Mouse (Mus musculus) spleen, postnatal 4 days (tissue): ENCODE data around the gene Kctd13.
"Not testable (repeated sequence)": the region's sequence is repeated elsewhere in the genome, so short reads cannot be mapped to it uniquely, and the experiment has no call there.

Experiments used
- DNase-seq, 2 experiments: peaks; one replicate each; pipeline ENCODE4 v3.0.0; 2022; ENCODE audit warnings: low spot score in 2 of 2

Kctd13 gene

GRCm38 (mm10) chr7:126928384-126929037 is at the start of gene Kctd13:
TSS of gene Kctd13 (plus strand) at chr7:126928879.
- DNase-seq = peak; percentile 93 to 97

- no peak for DNase-seq
These were observed 47.6 kb upstream of the Kctd13 start for GRCm38 (mm10) chr7:126881040-126881439.

DNA sequence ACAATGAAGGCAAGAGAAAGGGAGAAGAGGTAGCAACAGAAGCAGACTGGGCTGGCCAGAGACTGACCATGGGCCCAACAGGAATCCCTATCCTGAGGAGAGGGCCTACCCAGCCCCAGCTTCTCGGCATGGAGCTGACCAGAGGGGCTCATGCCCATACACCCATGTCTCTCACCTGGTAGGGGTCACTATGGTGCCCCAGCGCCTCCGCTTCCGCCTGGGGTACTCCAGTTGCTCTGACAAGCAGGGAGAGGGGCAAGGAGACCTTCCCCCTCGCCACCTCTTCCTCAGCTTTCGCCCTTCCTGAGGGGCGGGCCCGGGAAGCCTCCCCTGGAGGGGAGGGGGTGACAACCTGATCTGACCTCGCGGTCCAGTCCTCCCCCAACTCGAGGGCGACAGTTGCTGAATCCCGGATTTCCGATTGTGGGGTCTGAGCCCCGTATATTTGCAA is 44.9 kb upstream of the Kctd13 start:
- peak in 1 of 2 experiments; percentile 73 for DNase-seq

- DNase-seq = peak; percentile 97 to 99
These were observed 44.2 kb upstream of the Kctd13 start, which contains the start of gene Taok2 for GRCm38 (mm10) chr7:126884286-126885164. TSS of gene Taok2 (minus strand) at chr7:126884703.

- no peak for DNase-seq
These were observed 41.4 kb upstream of the Kctd13 start for GRCm38 (mm10) chr7:126887281-126887680.

GRCm38 (mm10) chr7:126888852-126889251 is 39.8 kb upstream of the Kctd13 start:
- no peak for DNase-seq

DNA sequence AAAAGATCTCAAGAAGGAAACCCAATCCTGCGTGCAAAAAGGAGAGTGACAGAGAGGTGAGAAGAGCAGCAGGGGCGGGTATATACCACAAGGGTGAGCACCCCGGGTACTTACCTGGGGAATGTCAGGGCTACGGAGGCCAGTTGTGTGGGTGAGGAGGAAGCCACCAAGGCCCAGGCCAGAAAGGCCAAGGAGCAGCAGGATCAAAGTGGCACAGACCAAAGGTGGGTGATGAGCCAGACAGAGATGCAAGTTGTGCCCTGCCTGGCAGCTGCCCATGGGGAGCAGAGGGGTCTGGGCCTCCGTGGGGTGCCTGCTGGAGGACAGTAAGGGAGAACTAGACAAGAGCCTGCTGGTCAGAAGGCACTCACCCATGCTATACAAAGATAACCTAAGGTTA is 31.8 kb upstream of the Kctd13 start:
- DNase-seq = peak in 1 of 2 experiments; percentile 66

GRCm38 (mm10) chr7:126897390-126898101 is 31.1 kb upstream of the Kctd13 start:
- peak in 1 of 2 experiments; percentile 69 for DNase-seq

DNA sequence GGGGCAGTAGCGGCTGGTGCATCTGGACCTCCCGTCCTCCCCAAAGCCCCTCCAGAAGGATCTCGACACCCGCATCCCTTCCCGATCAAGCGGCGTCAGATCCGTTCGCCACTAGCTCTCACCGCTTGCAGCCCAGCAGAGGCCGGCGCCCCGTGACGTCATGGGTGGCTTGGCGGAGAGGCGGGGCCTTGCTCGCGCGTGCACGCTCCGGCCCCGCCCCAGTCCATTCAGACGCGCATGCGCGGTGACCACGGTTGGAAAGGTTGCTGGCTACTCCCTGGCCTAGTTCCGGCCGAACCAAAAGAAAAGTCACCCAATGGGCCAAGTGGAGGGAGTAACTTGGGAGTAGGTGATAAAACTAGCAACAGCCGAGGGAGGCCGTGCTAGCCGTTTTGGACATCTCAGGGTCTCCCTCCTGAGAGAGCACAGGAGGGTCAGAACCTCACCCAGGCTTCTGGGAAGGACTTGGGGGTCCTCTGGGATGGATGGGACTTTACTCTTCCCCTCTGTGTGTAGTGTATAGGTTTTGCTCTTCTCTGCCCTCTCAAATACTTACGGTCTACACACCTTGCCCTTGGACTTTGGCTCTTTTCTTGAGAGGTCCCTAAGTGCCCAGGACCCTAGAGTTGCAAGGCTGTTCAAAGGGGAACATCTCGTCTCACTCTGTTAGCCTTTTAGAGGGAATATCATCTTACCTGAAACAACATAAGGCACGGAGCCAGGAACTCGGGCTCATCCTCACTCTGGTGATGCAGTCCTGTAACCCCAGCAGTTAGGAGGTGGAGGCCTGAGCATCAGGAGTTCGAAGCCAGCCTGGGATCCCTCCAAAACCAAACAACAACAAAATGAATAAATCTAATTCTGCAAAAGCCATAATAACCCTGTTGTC is 30.3 kb upstream of the Kctd13 start:
- DNase-seq = peak; percentile 98 to 100

- not testable (repeated sequence) for DNase-seq
These were observed 28.9 kb upstream of the Kctd13 start for GRCm38 (mm10) chr7:126899781-126900180.

DNA sequence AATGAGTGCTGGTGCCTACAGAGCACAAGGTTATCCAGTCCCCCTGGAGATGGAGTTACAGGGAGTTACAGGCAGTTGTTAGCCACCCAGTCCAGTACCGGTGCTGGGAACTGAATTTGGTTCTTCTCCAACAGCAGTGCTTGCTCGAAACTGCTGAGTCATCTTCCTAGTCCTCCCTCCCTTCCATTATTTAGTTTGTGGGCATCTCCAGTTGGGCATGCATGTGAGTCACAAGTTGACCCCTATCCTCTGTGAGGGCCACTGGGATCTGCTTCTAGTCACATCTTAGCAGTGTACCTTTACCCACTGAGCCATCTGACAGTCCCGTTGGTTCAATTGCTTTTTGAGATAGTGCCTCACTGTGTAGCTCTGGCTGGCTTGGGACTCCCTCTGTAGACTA is 23.1 kb upstream of the Kctd13 start:
- no peak for DNase-seq

- no peak for DNase-seq
These were observed 13.8 kb upstream of the Kctd13 start for GRCm38 (mm10) chr7:126914844-126915243.

- DNase-seq = not testable (repeated sequence)
These were observed 10.3 kb upstream of the Kctd13 start for GRCm38 (mm10) chr7:126918356-126918755.

- DNase-seq = no peak
These were observed 8.7 kb upstream of the Kctd13 start for GRCm38 (mm10) chr7:126919973-126920372.

DNA sequence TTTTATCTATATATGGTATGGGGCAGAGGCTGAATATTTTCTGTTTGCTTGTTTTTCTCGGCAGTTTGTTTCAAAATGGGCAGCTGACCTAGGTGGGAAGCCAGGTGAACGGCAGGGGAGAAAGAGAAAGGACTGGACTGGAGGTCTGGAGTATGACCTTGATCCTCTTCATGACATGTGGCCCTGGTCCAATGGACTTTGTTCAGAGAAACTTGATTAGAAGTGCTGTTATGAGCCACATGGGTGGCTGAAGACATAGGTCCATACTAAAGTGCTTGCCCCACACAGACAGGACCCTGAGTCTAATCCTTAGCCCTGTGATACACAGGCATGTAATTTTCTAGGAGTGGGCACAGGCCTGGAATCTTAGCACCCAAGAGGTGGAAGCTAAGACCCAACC is 7.1 kb upstream of the Kctd13 start:
- no peak for DNase-seq

- no peak for DNase-seq
These were observed 6.0 kb upstream of the Kctd13 start, which contains the start of gene Tmem219 for GRCm38 (mm10) chr7:126922624-126923060. TSS of gene Tmem219 (minus strand) at chr7:126922917.

GRCm38 (mm10) chr7:126923999-126924398 is 4.7 kb upstream of the Kctd13 start:
- no peak for DNase-seq

GRCm38 (mm10) chr7:126926299-126926698 is 2.4 kb upstream of the Kctd13 start:
- DNase-seq = no peak

DNA sequence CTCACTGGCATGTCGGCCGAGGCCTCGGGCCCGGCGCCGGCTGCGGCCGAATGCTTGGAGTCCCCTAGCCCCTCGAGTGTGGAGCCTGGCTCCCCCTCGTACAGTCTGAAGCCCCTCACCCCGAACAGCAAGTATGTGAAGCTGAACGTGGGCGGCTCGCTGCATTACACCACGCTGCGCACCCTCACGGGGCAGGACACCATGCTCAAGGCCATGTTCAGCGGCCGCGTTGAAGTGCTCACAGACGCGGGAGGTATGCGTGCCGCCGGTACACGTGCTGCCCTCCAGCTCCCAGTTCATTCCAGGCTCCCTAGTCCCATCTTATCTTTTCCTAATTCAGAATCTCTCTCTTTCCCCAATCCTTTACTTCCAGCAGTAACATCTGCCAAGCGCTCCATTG is 367 bp downstream of the Kctd13 start:
- DNase-seq = no peak

- DNase-seq = no peak
These were observed 4.0 kb downstream of the Kctd13 start for GRCm38 (mm10) chr7:126932652-126933051.

GRCm38 (mm10) chr7:126941171-126941570 is 12.5 kb downstream of the Kctd13 start:
- no peak for DNase-seq
